Mouse (Mus musculus) liver, adult (tissue): ENCODE measurements around the gene Nkapl.
"Not testable (repeated sequence)": the region's sequence is repeated elsewhere in the genome, so short reads cannot be mapped to it uniquely, and the experiment has no call there.

Source experiments
- GATA4 ChIP-seq: IDR thresholded peaks from 2 replicates; pipeline ENCODE4 v1.6.1; 2014; ENCODE audit warnings: mild to moderate bottlenecking, low read length; ENCODE audit not compliant: insufficient replicate concordance

Gene Nkapl

GRCm38 (mm10) chr13:21468061-21469019 is at the start of gene Nkapl:
TSS of gene Nkapl (minus strand) at chr13:21468509.
- TF ChIP-seq GATA4: no peak

- peak; percentile 22; the same call in 1 of the 2 replicates for TF ChIP-seq GATA4
These were observed 37.9 kb upstream of the Nkapl start for GRCm38 (mm10) chr13:21506221-21506649.

- TF ChIP-seq GATA4: no peak
These were observed 34.0 kb upstream of the Nkapl start for GRCm38 (mm10) chr13:21502296-21502695.

- not testable (repeated sequence) for TF ChIP-seq GATA4
These were observed 32.9 kb upstream of the Nkapl start, which contains the start of gene Gm11273 for GRCm38 (mm10) chr13:21501182-21501581. TSS of gene Gm11273 (minus strand) at chr13:21501418.

- no peak for TF ChIP-seq GATA4
These were observed 26.8 kb upstream of the Nkapl start, which contains the start of gene AK157302 for GRCm38 (mm10) chr13:21495080-21495479. TSS of gene AK157302 (plus strand) at chr13:21495223.

GRCm38 (mm10) chr13:21492847-21493246 is 24.5 kb upstream of the Nkapl start:
- TF ChIP-seq GATA4: no peak

- TF ChIP-seq GATA4: no peak
These were observed 18.6 kb upstream of the Nkapl start for GRCm38 (mm10) chr13:21486881-21487280.

GRCm38 (mm10) chr13:21478759-21479670 is 10.7 kb upstream of the Nkapl start, which contains the start of the genes Zkscan4 and Gm10065:
TSS of gene Zkscan4 (plus strand) at chr13:21478907.
TSS of gene Gm10065 (minus strand) at chr13:21479441.
- not testable (repeated sequence) for TF ChIP-seq GATA4

- no peak for TF ChIP-seq GATA4
These were observed 4.1 kb upstream of the Nkapl start for GRCm38 (mm10) chr13:21472427-21472826.

GRCm38 (mm10) chr13:21469097-21469496 is 788 bp upstream of the Nkapl start:
- TF ChIP-seq GATA4: no peak

- no peak for TF ChIP-seq GATA4
These were observed 973 bp downstream of the Nkapl start for GRCm38 (mm10) chr13:21467336-21467735.

GRCm38 (mm10) chr13:21456347-21456746 is 12.0 kb downstream of the Nkapl start:
- TF ChIP-seq GATA4: no peak

- no peak for TF ChIP-seq GATA4
These were observed 14.2 kb downstream of the Nkapl start for GRCm38 (mm10) chr13:21454133-21454532.

GRCm38 (mm10) chr13:21453449-21453848 is 14.9 kb downstream of the Nkapl start, which contains the start of gene Zscan26:
TSS of gene Zscan26 (minus strand) at chr13:21453730.
- no peak for TF ChIP-seq GATA4

GRCm38 (mm10) chr13:21453042-21453441 is 15.3 kb downstream of the Nkapl start:
- TF ChIP-seq GATA4: no peak
